Mouse (Mus musculus): ENCODE measurements around the gene Eftud2. TPM values are rescaled to one million over a fixed set of nuclear protein-coding genes. Genes with fewer than 3 reads are reported as not detected.

Gene Eftud2
- polyA plus RNA-seq, 1 experiment from 2014 or later: 45.8 TPM

DNA sequence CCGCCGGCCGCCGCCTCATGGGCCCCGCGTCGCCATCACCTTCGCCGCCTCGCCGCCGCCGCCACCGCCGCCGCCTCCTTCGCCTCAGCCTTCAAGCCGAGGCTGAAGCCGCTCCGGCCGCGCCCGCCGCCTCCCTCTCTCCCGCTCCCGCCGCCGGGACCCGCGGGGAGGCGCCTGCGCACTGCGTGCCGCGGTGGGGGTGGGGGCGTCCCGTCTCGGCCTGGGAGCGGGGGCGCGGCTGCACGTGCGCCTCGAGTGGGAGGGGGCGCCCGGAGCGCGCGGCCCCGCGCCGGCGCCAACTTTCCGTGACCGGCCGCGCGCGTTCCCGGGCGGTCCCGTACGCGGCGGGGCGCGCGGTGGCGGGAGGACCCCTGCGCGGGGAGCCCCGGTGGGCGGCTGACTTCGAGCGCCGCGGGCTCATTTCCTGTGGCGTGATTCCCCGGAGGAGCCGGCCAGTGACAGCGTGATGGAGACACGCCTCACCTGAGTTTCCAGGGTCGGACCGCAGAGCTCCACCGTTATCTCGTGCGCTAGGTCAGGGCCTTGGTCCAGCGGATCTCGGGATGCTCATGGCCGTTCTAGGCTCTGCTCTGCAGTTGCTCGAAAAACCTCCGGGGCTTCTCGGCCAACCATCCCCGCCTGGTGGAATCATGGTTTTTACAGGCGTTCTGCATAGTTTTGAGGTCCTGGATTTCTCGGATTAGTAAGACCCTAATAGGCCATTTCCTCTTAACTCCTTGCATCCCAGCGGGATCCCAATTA lies 61.6 kb downstream of the Eftud2 start, which contains the start of gene Gjc1:
TSS of gene Gjc1 (minus strand) at position 680 of the 762 bp plus-strand sequence.
- H3K27ac ChIP-seq: no peak within 1 kb of the TSS
- no peak within 1 kb of the TSS for H3K4me3 ChIP-seq (ENCODE audit: inconsistent target)
- H3K79me2 ChIP-seq (ENCODE audit: inconsistent target): no peaks in the 10 kb centered on the region
- WGBS (ENCODE audit: missing documents): 2% methylated on average over 78 of the region's 97 CpGs
- H3K36me3 ChIP-seq (ENCODE audit: inconsistent target): no peaks in the 10 kb centered on the region

- no peaks in the 10 kb centered on the region for H3K36me3 ChIP-seq (ENCODE audit: inconsistent target)
- no peak overlapping the region for H3K4me3 ChIP-seq (ENCODE audit: inconsistent target)
- H3K79me2 ChIP-seq (ENCODE audit: inconsistent target): no peaks in the 10 kb centered on the region
- H3K27ac ChIP-seq: no peak overlapping the region
- 4% methylated on average over 62 of the region's 92 CpGs for WGBS (ENCODE audit: missing documents)
These were observed 62.4 kb downstream of the Eftud2 start for GRCm38 (mm10) chr11:102818121-102819020.

- Histone ChIP-seq H3K27ac (no peak overlapping the region), H3K4me3 (ENCODE audit: inconsistent target) (no peak overlapping the region), H3K36me3 (ENCODE audit: inconsistent target) (no peaks in the 10 kb centered on the region), H3K79me2 (ENCODE audit: inconsistent target) (no peaks in the 10 kb centered on the region)
These were observed 65.9 kb downstream of the Eftud2 start for GRCm38 (mm10) chr11:102814881-102815280.

GRCm38 (mm10) chr11:102810721-102811485 lies 69.9 kb downstream of the Eftud2 start:
- H3K36me3 ChIP-seq (ENCODE audit: inconsistent target): no peaks in the 10 kb centered on the region
- no peak overlapping the region for H3K27ac ChIP-seq
- no peaks in the 10 kb centered on the region for H3K79me2 ChIP-seq (ENCODE audit: inconsistent target)
- no peak overlapping the region for H3K4me3 ChIP-seq (ENCODE audit: inconsistent target)
- 75% methylated on average over 4 of the region's 4 CpGs for WGBS (ENCODE audit: missing documents)

GRCm38 (mm10) chr11:102808246-102808645 lies 72.5 kb downstream of the Eftud2 start:
- Histone ChIP-seq H3K36me3 (ENCODE audit: inconsistent target) (no peaks in the 10 kb centered on the region), H3K27ac (no peak overlapping the region), H3K79me2 (ENCODE audit: inconsistent target) (no peaks in the 10 kb centered on the region), H3K4me3 (ENCODE audit: inconsistent target) (no peak overlapping the region)
- WGBS (ENCODE audit: missing documents): 14% methylated on average over 5 of the region's 5 CpGs

DNA sequence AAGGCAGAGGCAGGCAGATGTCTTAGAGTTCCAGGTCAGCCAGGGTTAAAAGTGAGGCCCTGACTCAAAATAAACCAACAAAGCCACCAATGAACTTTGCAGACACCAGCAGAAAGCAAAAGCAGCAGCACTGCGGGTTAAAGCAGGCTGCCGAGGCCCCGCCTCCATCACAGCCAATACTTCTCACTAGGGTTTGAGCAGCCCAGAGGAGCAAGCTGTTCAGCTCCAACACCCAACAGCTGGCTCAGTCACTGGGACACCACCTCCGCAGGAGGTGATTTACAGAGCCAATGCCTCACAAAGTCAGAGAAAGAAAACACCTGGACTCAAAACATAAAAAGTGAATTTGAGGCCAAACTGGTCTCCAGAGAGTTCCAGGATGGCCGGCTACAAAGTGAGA lies 77.3 kb downstream of the Eftud2 start:
- no peaks in the 10 kb centered on the region for H3K79me2 ChIP-seq (ENCODE audit: inconsistent target)

GRCm38 (mm10) chr11:102794157-102794556 lies 86.6 kb downstream of the Eftud2 start:
- Histone ChIP-seq H3K27ac (no peak overlapping the region), H3K36me3 (ENCODE audit: inconsistent target) (no peaks in the 10 kb centered on the region), H3K4me3 (ENCODE audit: inconsistent target) (no peak overlapping the region), H3K79me2 (ENCODE audit: inconsistent target) (no peaks in the 10 kb centered on the region)
- 87% methylated on average over 8 of the region's 8 CpGs for WGBS (ENCODE audit: missing documents)

More for the DNA sequence above, 77.3 kb downstream of the Eftud2 start:
- no peak overlapping the region for H3K27ac ChIP-seq
- no peak overlapping the region for H3K4me3 ChIP-seq (ENCODE audit: inconsistent target)
- 86% methylated on average over 5 of the region's 5 CpGs for WGBS (ENCODE audit: missing documents)
- no peaks in the 10 kb centered on the region for H3K36me3 ChIP-seq (ENCODE audit: inconsistent target)

DNA sequence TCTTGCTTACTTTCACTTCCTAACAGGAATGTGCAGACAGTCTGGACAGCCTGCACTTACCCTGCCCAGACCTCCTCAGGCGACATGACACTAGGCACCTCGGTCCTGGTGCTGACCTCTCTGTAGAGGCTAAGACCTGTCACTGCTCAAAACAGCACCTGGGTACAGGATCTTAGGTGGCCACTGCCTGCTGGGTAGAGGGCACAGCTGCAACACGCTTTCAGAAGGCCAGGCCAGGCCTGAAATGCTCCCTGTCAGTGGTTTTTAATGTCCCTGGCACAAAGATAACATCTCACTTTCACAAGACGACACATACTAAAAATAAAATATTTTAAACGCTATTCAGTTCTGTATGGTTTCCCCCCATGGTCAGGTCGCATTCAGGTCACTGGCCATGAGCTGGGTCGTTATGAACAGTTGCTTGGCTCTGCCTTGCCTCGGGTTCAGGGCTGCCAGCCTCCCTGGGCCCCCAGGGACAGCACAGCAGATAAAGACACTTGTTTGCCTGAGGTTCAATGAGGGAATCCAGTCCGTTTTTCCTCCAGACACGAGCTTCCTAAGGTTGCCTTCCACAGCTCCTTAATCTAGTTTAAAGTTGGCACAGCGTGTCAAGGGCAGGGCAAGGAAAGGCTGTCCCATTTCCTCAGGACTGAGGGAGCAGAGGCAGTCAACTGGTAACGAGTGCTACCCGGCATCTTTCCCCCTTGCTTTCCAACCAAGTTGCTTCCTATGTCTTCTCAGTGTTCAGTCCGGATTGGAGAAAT lies 88.9 kb downstream of the Eftud2 start:
- H3K79me2 ChIP-seq (ENCODE audit: inconsistent target): no peaks in the 10 kb centered on the region
- no peaks in the 10 kb centered on the region for H3K36me3 ChIP-seq (ENCODE audit: inconsistent target)
- H3K27ac ChIP-seq: no peak overlapping the region
- H3K4me3 ChIP-seq (ENCODE audit: inconsistent target): no peak overlapping the region
- WGBS (ENCODE audit: missing documents): 49% methylated on average over 14 of the region's 14 CpGs

Other genes with a start within 250 kb of the Eftud2 start
- not detected in 3 replicates for gene Meioc, start 217.3 kb downstream of the Eftud2 start, polyA plus RNA-seq (2018)
- gene Ccdc43, start 183.2 kb downstream of the Eftud2 start, polyA plus RNA-seq (2018): 19.1 to 24.1 TPM (median 22.5 TPM) in 3 replicates
- 0.16 TPM in 1 of 3 replicates, not detected in the others for gene Adam11, start 119.5 kb downstream of the Eftud2 start, polyA plus RNA-seq (2018)
- 0.12 TPM in 1 of 3 replicates, not detected in the others for gene Gjc1, start 61.3 kb downstream of the Eftud2 start, polyA plus RNA-seq (2018)
- gene Higd1b, start 45.1 kb downstream of the Eftud2 start, polyA plus RNA-seq (2018): not detected in 3 replicates
- not detected in 3 replicates for gene Ccdc103, start 219 bp upstream of the Eftud2 start, polyA plus RNA-seq (2018)
- not detected in 3 replicates for gene Fam187a, start 4.2 kb upstream of the Eftud2 start, polyA plus RNA-seq (2018)
- gene Gfap, start 19.9 kb upstream of the Eftud2 start, polyA plus RNA-seq (2018): not detected in 3 replicates
- 0.15 to 2.5 TPM (median 2.2 TPM) in 3 replicates for gene Kif18b, start 44.1 kb upstream of the Eftud2 start, polyA plus RNA-seq (2018)
- gene C1ql1, start 65.7 kb upstream of the Eftud2 start, polyA plus RNA-seq (2018): not detected in 3 replicates
- gene Nmt1, start 147.2 kb upstream of the Eftud2 start, polyA plus RNA-seq (2018): 58.0 to 93.5 TPM (median 59.5 TPM) in 3 replicates
- 24.3 to 27.5 TPM (median 26.4 TPM) in 3 replicates for gene Dcakd, start 147.3 kb upstream of the Eftud2 start, polyA plus RNA-seq (2018)
- 0.07 to 0.21 TPM in 2 of 3 replicates, not detected in the other for gene Plcd3, start 220.7 kb upstream of the Eftud2 start, polyA plus RNA-seq (2018)
- 8.8 to 14.0 TPM (median 10.0 TPM) in 3 replicates for gene Acbd4, start 220.7 kb upstream of the Eftud2 start, polyA plus RNA-seq (2018)
- gene Hexim1, start 235.2 kb upstream of the Eftud2 start, polyA plus RNA-seq (2018): 18.5 to 31.2 TPM (median 23.4 TPM) in 3 replicates